Mouse (Mus musculus) brain, embryonic 14.5 days (tissue): ENCODE data around the gene Galr2.

ENCODE experiments used
- CTCF ChIP-seq: fragments of 200-500 bp; IDR thresholded peaks from 2 replicates; pipeline ENCODE4 v1.5.1; 2012; ENCODE audit warnings: inconsistent platforms, mild to moderate bottlenecking, moderate library complexity, borderline replicate concordance; ENCODE audit not compliant: insufficient read depth, insufficient read length; ENCODE audit errors: extremely low read depth
- POLR2A ChIP-seq: fragments of 200-500 bp; IDR thresholded peaks from 2 replicates; pipeline ENCODE4 v1.6.1; 2012; ENCODE audit warnings: mild to moderate bottlenecking, inconsistent platforms, borderline replicate concordance; ENCODE audit not compliant: poor library complexity, insufficient read depth, insufficient read length, severe bottlenecking; ENCODE audit errors: extremely low read depth

- TF ChIP-seq CTCF, result no peak
- no peak for TF ChIP-seq POLR2A
These were observed 28.9 kb downstream of the Galr2 start for GRCm38 (mm10) chr11:116309601-116310000.
